Mouse (Mus musculus) kidney, adult 18-20 months (tissue): ENCODE results near the gene Olfr530.

Experiments used
- DNase-seq: peaks from one replicate; pipeline ENCODE4 v3.0.0; 2021

The Olfr530 gene

GRCm38 (mm10) chr7:140376231-140376630 is at the start of gene Olfr530:
Olfr530 (minus strand) TSS chr7:140376331.
- no peak for DNase-seq

- DNase-seq, result no peak
Observed at GRCm38 (mm10) chr7:140421539-140421938, 45.4 kb upstream of the Olfr530 start, which contains the start of gene Olfr532. Olfr532 (minus strand) TSS chr7:140421639.

- no peak for DNase-seq
Observed at GRCm38 (mm10) chr7:140402818-140403217, 26.7 kb upstream of the Olfr530 start, which contains the start of gene Olfr531. Olfr531 (minus strand) TSS chr7:140402918.

- no peak for DNase-seq
Observed at GRCm38 (mm10) chr7:140376911-140377310, 780 bp upstream of the Olfr530 start.

- DNase-seq, result no peak
Observed at GRCm38 (mm10) chr7:140374300-140374699, 1.8 kb downstream of the Olfr530 start.

- no peak for DNase-seq
Observed at GRCm38 (mm10) chr7:140361571-140361970, 14.6 kb downstream of the Olfr530 start, which contains the start of gene Olfr60. Olfr60 (minus strand) TSS chr7:140361671.

GRCm38 (mm10) chr7:140333717-140334116 is 42.4 kb downstream of the Olfr530 start, which contains the start of gene Olfr527:
Olfr527 (plus strand) TSS chr7:140334017.
- no peak for DNase-seq

- no peak for DNase-seq
Observed at GRCm38 (mm10) chr7:140329766-140330304, 46.3 kb downstream of the Olfr530 start.
